Mouse (Mus musculus) ES-E14 (cell line): ENCODE results near the gene Anxa3. TPM values are rescaled to one million over a fixed set of nuclear protein-coding genes. Genes with fewer than 3 reads are reported as not detected.

Experiments
- DNase-seq: peaks from one replicate; pipeline ENCODE4 v3.0.0-alpha.2; 2013; ENCODE audit warnings: low read depth, low spot score
- H3K27ac ChIP-seq: 2 replicates; pipeline ENCODE4 v1.5.1; 2012; ENCODE audit warnings: low read depth, mild to moderate bottlenecking, low read length, moderate library complexity, mixed read lengths; ENCODE audit not compliant: poor library complexity, insufficient read depth, severe bottlenecking
- H3K36me3 ChIP-seq: 2 replicates; pipeline ENCODE4 v1.6.1; 2012; ENCODE audit warnings: mild to moderate bottlenecking, low read length, moderate library complexity, mixed read lengths; ENCODE audit not compliant: control insufficient read depth, poor library complexity, insufficient read depth, severe bottlenecking
- H3K4me1 ChIP-seq, 2 experiments: fragments of 150-350 bp in 1 of 2; sonication (generic) in 1 of 2; 2 replicates each; pipeline ENCODE4 v1.6.1; 2012; ENCODE audit warnings: low read length in 2 of 2, mild to moderate bottlenecking in 1 of 2, mixed read lengths in 1 of 2; ENCODE audit not compliant: control insufficient read depth in 2 of 2, insufficient read depth in 2 of 2, poor library complexity in 1 of 2
- H3K4me3 ChIP-seq, 2 experiments: fragments of 150-350 bp in 1 of 2; sonication (generic) in 1 of 2; 2 replicates each; pipeline ENCODE4 v1.5.1; 2012; ENCODE audit warnings: low read length in 2 of 2, low read depth in 1 of 2, mild to moderate bottlenecking in 1 of 2, mixed read lengths in 1 of 2; ENCODE audit not compliant: insufficient read depth in 1 of 2, poor library complexity in 1 of 2, severe bottlenecking in 1 of 2
- H3K9ac ChIP-seq: 2 replicates; pipeline ENCODE4 v1.6.1; 2012; ENCODE audit warnings: low read depth, mild to moderate bottlenecking, low read length, mixed read lengths; ENCODE audit not compliant: poor library complexity, insufficient read depth, severe bottlenecking
- H3K9me3 ChIP-seq: fragments of 150-350 bp; sonication (generic); 2 replicates; pipeline ENCODE4 v1.6.1; 2012; ENCODE audit warnings: low read depth, mild to moderate bottlenecking, low read length; ENCODE audit not compliant: control insufficient read depth, insufficient read depth
- CHD2 ChIP-seq: IDR thresholded peaks from 2 replicates; pipeline ENCODE4 v1.6.1; 2014; ENCODE audit warnings: mild to moderate bottlenecking, low read depth, low read length, inconsistent platforms
- HCFC1 ChIP-seq: IDR thresholded peaks from 2 replicates; pipeline ENCODE4 v1.6.1; 2012; ENCODE audit warnings: low read length, inconsistent platforms, borderline replicate concordance; ENCODE audit not compliant: insufficient read depth
- MAFK ChIP-seq: IDR thresholded peaks from 2 replicates; pipeline ENCODE4 v1.6.1; 2014; ENCODE audit warnings: mild to moderate bottlenecking, low read depth, low read length, inconsistent platforms; ENCODE audit not compliant: insufficient read depth
- ZC3H11A ChIP-seq: IDR thresholded peaks from 2 replicates; pipeline ENCODE4 v1.6.1; 2012; ENCODE audit warnings: low read depth, mild to moderate bottlenecking, inconsistent platforms, low read length, borderline replicate concordance
- ZNF384 ChIP-seq: IDR thresholded peaks from 2 replicates; pipeline ENCODE4 v1.6.1; 2012; ENCODE audit warnings: low read depth, low read length, inconsistent platforms
- in situ Hi-C, 2 experiments: fragments of 600-800 bp; cut with MboI; formaldehyde crosslinking; loops; one replicate each; pipeline ENCODE4 v1.15.1; 2025; ENCODE audit warnings: low sequenced_read_pairs in 2 of 2, inconsistent platforms in 1 of 2; ENCODE audit not compliant: unreplicated experiment in 2 of 2
- total RNA-seq: library from RNA; depleted of rRNA; stranded (reverse); fragments of 300-350 nt; gene quantifications from 2 replicates; pipeline ENCODE4 v1.2.3, GENCODE M21; 2012

Gene Anxa3
- total RNA-seq, 1 experiment: 68.3 TPM

DNA sequence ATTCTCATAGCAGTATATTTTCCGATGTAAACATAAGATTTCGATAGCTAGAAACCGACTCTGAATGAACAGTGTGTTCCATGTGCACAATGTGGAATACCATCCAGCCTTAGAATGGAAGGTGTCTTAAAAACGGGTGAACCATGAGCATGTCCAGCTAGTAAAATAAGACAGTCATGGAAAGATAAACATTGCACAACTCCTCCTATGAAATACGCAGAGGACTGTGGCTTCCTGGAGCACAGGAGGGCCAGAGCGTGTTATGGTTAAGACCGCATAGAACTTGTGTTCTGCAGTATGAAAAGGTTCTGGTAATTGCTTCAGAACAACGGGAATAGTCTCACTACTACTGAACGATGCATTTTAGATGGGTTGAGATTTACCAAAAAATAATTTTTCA is 6.8 kb downstream of the Anxa3 start:
- H3K36me3 ChIP-seq: no peaks in the 10 kb centered on the region
- in situ Hi-C loops: no loop called here
- H3K9me3 ChIP-seq: no peaks in the 10 kb centered on the region
- no peak overlapping the region for H3K27ac ChIP-seq
- H3K4me1 ChIP-seq: no peaks in the 10 kb centered on the region
- H3K9ac ChIP-seq: no peak overlapping the region
- DNase-seq: no peak
- H3K4me3 ChIP-seq: no peak overlapping the region
- no peak for TF ChIP-seq MAFK
- no peak for TF ChIP-seq ZNF384

- Histone ChIP-seq H3K27ac (no peak overlapping the region), H3K4me1 (no peaks in the 10 kb centered on the region), H3K9me3 (no peaks in the 10 kb centered on the region), H3K36me3 (no peaks in the 10 kb centered on the region), H3K4me3 (no peak overlapping the region), H3K9ac (no peak overlapping the region)
- no peak for TF ChIP-seq CHD2
- 0 out of 2 replicates have a peak, but pooled peaks have one; percentile 23 for TF ChIP-seq ZNF384
- TF ChIP-seq HCFC1: no peak
- no peak for TF ChIP-seq ZC3H11A
- DNase-seq: peak; percentile 26
- in situ Hi-C loops: no loop called here
Measured at GRCm38 (mm10) chr5:96802185-96802584, 9.0 kb downstream of the Anxa3 start.

GRCm38 (mm10) chr5:96803091-96803490 is 10.0 kb downstream of the Anxa3 start:
- no peak overlapping the region for H3K4me3 ChIP-seq
- no peaks in the 10 kb centered on the region for H3K36me3 ChIP-seq
- H3K27ac ChIP-seq: peak overlapping the region; percentile 39; the same call in 1 of the 2 replicates
- no peak overlapping the region for H3K9ac ChIP-seq
- no peaks in the 10 kb centered on the region for H3K9me3 ChIP-seq
- DNase-seq: no peak
- in situ Hi-C loops: no loop called here
- no peaks in the 10 kb centered on the region for H3K4me1 ChIP-seq
- TF ChIP-seq CHD2: no peak
- no peak for TF ChIP-seq HCFC1
- TF ChIP-seq ZC3H11A: no peak
- TF ChIP-seq ZNF384: no peak
- TF ChIP-seq MAFK: no peak

DNA sequence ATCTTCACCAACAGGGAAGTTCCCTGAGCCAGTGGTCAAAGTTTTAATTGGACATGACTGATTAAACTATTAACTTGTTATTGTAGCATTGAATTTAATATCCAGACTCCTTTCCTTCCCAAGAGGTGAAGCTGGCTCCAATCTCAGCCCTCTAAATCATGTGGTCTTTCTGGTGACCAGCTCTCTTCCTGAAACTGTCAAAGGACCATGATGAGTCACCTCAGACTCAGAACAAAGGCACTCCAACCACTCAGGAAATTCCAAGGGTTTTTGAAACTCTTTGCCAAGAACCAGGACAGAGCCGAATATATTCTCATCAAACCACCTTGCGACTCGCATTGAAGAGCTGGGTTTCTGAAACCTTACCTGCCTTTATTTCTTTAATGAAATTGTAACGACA is 11.2 kb downstream of the Anxa3 start:
- H3K9ac ChIP-seq: no peak overlapping the region
- peaks cover 0 to 2% of the 10 kb centered on the region in 2 experiments; a peak in 1 of 4 replicates for H3K4me1 ChIP-seq
- in situ Hi-C loops: no loop called here
- no peaks in the 10 kb centered on the region for H3K36me3 ChIP-seq
- H3K4me3 ChIP-seq: no peak overlapping the region
- H3K27ac ChIP-seq: no peak overlapping the region
- DNase-seq: no peak
- TF ChIP-seq ZNF384 (no peak), MAFK (no peak)
- H3K9me3 ChIP-seq: no peaks in the 10 kb centered on the region

DNA sequence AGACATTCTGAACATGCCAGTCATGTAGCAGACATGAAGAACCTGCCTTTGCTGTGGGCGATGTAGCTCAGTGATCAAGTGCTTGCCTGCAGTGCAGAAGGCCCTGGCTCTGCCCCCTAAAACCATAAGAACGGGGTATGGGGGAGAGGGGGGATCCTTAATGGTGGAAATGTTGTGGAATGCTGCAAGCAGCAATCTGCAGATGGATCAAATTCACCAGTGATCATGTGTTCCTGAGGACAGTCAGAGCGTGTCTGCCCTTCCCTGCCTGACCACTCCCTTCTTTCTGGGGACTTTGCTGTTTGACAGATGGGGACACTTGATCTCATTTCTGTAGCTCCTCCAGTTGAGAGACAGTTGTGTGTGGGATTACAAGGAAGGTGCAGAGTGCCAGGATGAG is 11.7 kb downstream of the Anxa3 start:
- Histone ChIP-seq H3K9me3 (no peaks in the 10 kb centered on the region), H3K4me3 (no peak overlapping the region), H3K27ac (no peak overlapping the region), H3K9ac (no peak overlapping the region), H3K36me3 (no peaks in the 10 kb centered on the region), H3K4me1 (peaks cover 0 to 2% of the 10 kb centered on the region in 2 experiments; a peak in 1 of 4 replicates)
- no peak for DNase-seq
- in situ Hi-C loops: no loop called here
- TF ChIP-seq MAFK: no peak
- no peak for TF ChIP-seq ZNF384
- no peak for TF ChIP-seq ZC3H11A
- no peak for TF ChIP-seq CHD2
- no peak for TF ChIP-seq HCFC1
